Mouse (Mus musculus): ENCODE results near the gene Akt1. TPM values are rescaled to one million over a fixed set of nuclear protein-coding genes. Genes with fewer than 3 reads are reported as not detected.

Gene Akt1
- polyA plus RNA-seq, 1 experiment from 2014 or later = 76.6 TPM

DNA sequence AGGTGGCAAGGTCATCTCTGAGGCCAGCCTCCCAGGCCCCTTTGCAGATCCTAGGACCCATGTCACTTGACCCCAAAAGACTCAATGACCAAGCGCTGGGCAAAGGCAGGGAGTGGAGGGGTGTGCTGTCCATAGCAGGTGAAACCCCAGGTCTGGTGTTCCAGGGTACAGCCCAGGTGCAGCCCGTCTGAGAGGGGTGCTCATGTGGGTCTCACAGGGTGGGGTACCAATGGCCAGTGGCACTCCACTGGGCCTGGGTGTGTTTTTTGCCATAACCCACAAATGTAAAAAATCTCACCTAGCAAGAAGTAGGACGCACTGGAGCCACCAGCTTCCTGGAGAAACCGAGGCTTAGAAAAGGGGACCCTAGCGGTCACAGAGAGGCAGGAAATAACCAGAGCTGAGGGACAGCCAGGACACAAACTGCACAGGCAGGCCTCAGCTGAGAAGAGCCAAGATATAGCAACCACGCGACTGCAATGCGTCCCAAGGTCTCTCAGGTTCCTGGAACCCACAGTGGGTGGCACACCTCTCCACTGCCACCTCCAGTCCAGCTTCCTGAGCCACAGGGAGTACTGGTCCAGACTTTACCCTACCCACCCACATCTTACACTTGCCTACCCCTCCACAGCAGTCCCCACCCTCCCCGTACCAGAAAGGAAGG is 8.7 kb downstream of the Akt1 start:
- Histone ChIP-seq H3K4me2 (no peak overlapping the region), H3K4me3 (no peak overlapping the region), H3K9me3 (replicated peaks) (no peaks in the 10 kb centered on the region), H3K27me3 (replicated peaks) (no peaks in the 10 kb centered on the region), H3K4me1 (peaks cover 57% of the 10 kb centered on the region), H3K36me3 (peaks cover 100% of the 10 kb centered on the region), H3K27ac (0 out of 2 replicates have a peak overlapping the region, but pooled peaks have one; percentile 30), H3K9ac (no peak overlapping the region)
- 85% methylated on average over 9 of the region's 9 CpGs for WGBS (ENCODE audit: insufficient replicate concordance)
- no peak for ATAC-seq

DNA sequence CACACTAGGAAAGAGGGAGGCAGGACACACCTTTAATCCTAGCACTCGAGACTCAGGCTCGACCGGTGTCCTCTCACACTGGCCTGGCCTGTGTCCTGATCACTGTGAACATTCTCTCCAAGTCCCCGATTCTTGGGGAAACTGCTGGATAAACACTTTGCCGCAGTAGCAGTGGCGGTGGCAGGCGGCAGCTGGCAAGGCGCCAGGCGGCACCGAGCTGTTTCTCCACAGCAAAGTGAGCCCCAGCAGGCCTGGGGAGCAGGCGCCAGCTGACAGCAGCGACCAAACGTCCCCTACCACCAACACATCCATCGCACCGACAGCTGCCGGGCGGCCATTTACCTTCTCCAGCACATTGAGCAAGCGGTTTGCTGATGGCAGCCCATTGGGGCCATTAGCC is 9.2 kb downstream of the Akt1 start:
- no peak overlapping the region for H3K27ac ChIP-seq
- peaks cover 100% of the 10 kb centered on the region for H3K36me3 ChIP-seq
- H3K27me3 ChIP-seq (replicated peaks) = no peaks in the 10 kb centered on the region
- no peak overlapping the region for H3K4me2 ChIP-seq
- H3K4me1 ChIP-seq = peaks cover 57% of the 10 kb centered on the region
- 76% methylated on average over 18 of the region's 18 CpGs for WGBS (ENCODE audit: insufficient replicate concordance)
- ATAC-seq = no peak
- H3K4me3 ChIP-seq = no peak overlapping the region
- no peak overlapping the region for H3K9ac ChIP-seq
- no peaks in the 10 kb centered on the region for H3K9me3 ChIP-seq (replicated peaks)

DNA sequence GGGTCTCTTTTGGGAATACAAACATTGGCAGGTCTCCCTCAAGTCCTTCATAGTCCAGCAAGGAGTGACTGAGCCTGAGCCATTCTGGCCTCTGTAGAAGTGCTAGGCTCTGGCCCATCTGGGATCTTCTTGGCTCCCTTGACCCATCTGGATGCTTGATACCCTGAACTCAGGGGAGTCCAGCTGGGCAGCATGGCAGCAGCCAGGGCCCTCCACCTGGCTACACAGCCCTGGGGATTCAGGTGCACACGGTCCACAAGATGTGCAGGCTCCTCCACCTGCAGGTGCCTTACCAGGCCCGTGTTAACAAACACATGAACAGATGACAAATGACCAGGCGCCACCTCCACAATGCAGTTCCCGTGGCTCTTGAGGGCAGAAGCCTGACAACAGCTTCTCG is 10.0 kb downstream of the Akt1 start:
- no peaks in the 10 kb centered on the region for H3K9me3 ChIP-seq (replicated peaks)
- no peak overlapping the region for H3K27ac ChIP-seq
- peaks cover 100% of the 10 kb centered on the region for H3K36me3 ChIP-seq
- no peak overlapping the region for H3K9ac ChIP-seq
- no peak overlapping the region for H3K4me3 ChIP-seq
- H3K4me2 ChIP-seq = no peak overlapping the region
- no peaks in the 10 kb centered on the region for H3K27me3 ChIP-seq (replicated peaks)
- no peak for ATAC-seq
- H3K4me1 ChIP-seq = peaks cover 55% of the 10 kb centered on the region
- WGBS (ENCODE audit: insufficient replicate concordance) = 76% methylated on average over 5 of the region's 5 CpGs

DNA sequence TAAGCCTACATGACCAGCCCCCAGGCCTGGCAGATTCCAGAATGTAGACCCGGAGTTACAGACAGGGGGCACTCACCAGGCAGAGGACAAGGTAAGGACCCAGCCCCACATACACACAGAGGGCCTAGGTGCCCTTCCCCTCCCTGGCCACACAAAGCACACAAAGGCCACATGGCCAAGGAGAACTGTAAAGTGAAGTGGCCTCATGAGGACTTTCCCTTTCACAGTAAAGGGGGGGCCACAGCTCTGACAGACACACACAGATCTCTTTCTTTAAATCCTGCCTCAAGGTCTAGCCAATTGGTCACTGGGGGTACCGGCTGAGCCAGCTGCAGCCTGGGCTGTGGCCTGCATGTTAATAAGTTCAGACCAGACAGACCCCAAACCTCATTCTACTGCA is 10.6 kb downstream of the Akt1 start:
- Histone ChIP-seq H3K4me1 (peaks cover 51% of the 10 kb centered on the region), H3K9ac (no peak overlapping the region), H3K9me3 (replicated peaks) (no peaks in the 10 kb centered on the region), H3K27ac (no peak overlapping the region), H3K4me2 (no peak overlapping the region), H3K4me3 (no peak overlapping the region), H3K27me3 (replicated peaks) (no peaks in the 10 kb centered on the region), H3K36me3 (peaks cover 100% of the 10 kb centered on the region)
- WGBS (ENCODE audit: insufficient replicate concordance) = 79% methylated on average over 2 of the region's 2 CpGs
- ATAC-seq = no peak

DNA sequence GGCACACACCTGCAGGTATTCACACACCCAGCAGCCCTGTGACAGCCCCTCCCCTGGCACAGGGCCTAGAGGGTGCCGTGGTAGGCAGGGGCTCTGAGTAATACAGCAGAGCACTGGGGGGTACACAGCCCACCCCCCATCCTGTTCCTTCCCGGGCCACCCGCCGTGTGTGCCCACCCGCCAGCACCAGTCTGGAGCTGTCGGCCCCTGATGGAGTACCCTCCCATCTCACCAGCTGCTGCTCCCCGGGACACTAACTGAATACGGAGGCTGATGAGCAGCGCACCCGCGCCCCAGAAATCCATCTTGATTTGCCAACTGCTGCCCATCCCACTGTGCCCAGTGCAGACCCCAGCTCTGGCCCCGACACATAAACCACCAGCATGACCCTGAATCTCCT is 11.0 kb downstream of the Akt1 start:
- H3K27ac ChIP-seq = no peak overlapping the region
- H3K9me3 ChIP-seq (replicated peaks) = no peaks in the 10 kb centered on the region
- ATAC-seq = no peak
- no peak overlapping the region for H3K4me3 ChIP-seq
- H3K4me1 ChIP-seq = peaks cover 51% of the 10 kb centered on the region
- H3K27me3 ChIP-seq (replicated peaks) = no peaks in the 10 kb centered on the region
- H3K9ac ChIP-seq = no peak overlapping the region
- H3K36me3 ChIP-seq = peaks cover 100% of the 10 kb centered on the region
- 95% methylated on average over 11 of the region's 12 CpGs for WGBS (ENCODE audit: insufficient replicate concordance)
- no peak overlapping the region for H3K4me2 ChIP-seq

DNA sequence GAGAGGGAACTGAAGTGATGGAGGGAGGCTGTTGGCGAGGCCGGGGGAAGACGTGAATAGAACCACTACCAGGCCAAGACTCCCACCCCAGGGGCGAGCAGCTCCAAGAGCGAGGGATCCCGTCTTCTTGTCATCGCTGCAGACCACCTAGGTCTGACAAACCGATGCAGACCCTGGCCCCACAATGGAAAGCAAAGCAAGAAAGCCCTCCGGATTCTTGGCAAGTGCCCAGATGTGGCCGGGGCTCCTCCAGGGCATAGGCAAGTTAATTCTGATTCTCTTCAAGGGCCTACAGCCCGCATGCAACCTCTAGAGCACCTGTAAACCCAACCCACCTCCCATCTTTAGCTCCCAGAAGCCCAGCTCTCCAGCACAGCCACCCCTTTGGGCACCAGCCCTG is 11.4 kb downstream of the Akt1 start:
- WGBS (ENCODE audit: insufficient replicate concordance) = 86% methylated on average over 11 of the region's 11 CpGs
- H3K36me3 ChIP-seq = peaks cover 100% of the 10 kb centered on the region
- H3K9me3 ChIP-seq (replicated peaks) = no peaks in the 10 kb centered on the region
- H3K9ac ChIP-seq = no peak overlapping the region
- no peak for ATAC-seq
- peaks cover 49% of the 10 kb centered on the region for H3K4me1 ChIP-seq
- H3K27ac ChIP-seq = no peak overlapping the region
- no peak overlapping the region for H3K4me3 ChIP-seq
- no peak overlapping the region for H3K4me2 ChIP-seq
- no peaks in the 10 kb centered on the region for H3K27me3 ChIP-seq (replicated peaks)

DNA sequence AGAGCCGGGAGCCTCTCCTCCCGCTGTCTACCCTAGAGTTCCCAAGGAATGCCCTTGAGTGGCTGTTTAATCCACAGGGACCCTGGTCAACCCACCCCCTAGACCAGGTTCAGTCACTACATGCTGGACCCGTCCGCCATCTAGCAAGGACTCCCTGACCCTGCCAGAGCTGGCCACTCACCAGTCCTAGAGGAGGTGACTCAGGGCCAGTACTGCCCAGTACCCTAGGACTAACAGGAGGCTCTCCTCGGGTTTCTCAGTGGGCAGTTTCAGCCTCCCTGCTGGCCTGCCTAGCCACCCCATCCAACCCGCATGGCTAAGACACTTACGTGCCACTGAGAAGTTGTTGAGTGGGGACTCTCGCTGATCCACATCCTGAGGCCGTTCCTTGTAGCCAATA is 12.8 kb downstream of the Akt1 start:
- Histone ChIP-seq H3K4me3 (no peak overlapping the region), H3K27ac (no peak overlapping the region), H3K27me3 (replicated peaks) (no peaks in the 10 kb centered on the region), H3K4me2 (no peak overlapping the region), H3K9me3 (replicated peaks) (no peaks in the 10 kb centered on the region), H3K9ac (no peak overlapping the region), H3K36me3 (peaks cover 100% of the 10 kb centered on the region), H3K4me1 (peaks cover 41% of the 10 kb centered on the region)
- no peak for ATAC-seq
- WGBS (ENCODE audit: insufficient replicate concordance) = 81% methylated on average over 9 of the region's 9 CpGs

DNA sequence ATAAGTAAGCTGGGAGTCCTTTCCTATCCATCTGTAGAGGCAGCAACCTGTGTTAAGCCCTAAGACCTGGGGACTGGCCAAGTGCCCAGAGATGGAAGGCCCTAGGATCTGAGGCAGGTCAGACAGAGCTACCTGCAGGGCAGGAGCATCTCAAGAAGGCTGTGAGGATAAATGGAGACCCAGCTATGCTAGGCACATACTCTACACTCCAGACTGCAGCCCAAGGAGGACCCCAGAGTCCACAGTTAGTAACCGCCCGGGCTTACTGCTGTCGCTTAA is 13.4 kb downstream of the Akt1 start:
- no peak overlapping the region for H3K9ac ChIP-seq
- ATAC-seq = no peak
- peaks cover 100% of the 10 kb centered on the region for H3K36me3 ChIP-seq
- H3K9me3 ChIP-seq (replicated peaks) = no peaks in the 10 kb centered on the region
- whole genome bisulfite sequencing (ENCODE audit: insufficient replicate concordance) = 83% methylated on average over 3 of the region's 3 CpGs
- no peaks in the 10 kb centered on the region for H3K27me3 ChIP-seq (replicated peaks)
- peaks cover 36% of the 10 kb centered on the region for H3K4me1 ChIP-seq
- H3K27ac ChIP-seq = no peak overlapping the region
- no peak overlapping the region for H3K4me3 ChIP-seq
- H3K4me2 ChIP-seq = no peak overlapping the region

DNA sequence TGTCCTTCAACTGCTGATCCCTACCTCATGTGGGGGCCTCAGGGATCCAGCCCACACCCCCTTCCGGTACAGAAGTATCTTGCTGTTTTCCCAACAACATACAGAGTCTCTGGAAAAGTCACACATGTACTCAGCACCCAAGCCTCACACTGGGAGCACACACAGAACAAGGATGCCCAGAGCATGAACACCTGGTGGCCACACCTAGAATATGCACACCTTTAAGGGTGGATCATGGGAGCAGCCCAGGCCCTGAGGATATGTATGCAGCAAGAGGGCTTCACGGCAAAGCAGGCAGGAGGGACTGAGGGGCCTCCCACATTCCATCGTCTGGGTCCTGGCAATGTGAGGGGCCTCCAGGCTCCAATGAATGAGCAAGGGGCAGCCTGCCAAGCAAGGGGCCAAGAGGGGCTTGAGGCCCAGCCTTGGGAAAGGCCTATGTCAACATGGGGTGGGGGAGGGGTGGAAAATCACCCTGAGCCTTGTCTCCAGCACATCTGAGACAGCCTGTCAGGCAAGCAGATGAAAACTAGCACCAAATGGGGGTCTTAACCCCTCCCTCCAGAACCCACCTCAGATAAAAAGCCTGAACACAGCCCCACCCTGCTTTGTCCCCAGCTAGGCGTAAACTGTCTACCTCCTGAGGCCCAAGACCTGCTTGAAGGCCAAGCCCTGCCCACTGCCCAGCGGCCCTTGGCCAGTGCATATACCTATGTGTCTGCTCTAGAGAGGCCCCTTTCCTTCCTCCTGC is 13.9 kb downstream of the Akt1 start:
- 62% methylated on average over 5 of the region's 5 CpGs for WGBS (ENCODE audit: insufficient replicate concordance)
- no peak overlapping the region for H3K9ac ChIP-seq

DNA sequence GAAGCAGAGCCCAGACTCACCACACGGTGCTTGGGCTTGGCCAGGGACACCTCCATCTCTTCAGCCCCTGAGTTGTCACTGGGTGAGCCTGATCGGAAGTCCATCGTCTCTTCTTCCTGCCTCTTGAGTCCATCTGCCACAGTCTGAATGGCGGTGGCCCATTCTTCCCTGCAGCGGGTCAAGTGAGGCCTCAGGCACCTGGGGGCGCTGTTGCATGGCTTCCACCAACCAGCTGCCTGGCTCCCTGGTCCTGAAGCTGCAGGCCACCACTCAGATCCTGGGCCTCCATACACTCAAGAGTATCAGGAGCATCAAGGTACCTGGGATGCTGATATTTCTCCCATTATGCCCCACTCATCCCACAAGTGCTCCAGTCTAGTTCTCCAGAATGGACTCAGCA is 15.6 kb downstream of the Akt1 start:
- H3K9me3 ChIP-seq (replicated peaks) = no peaks in the 10 kb centered on the region
- peaks cover 100% of the 10 kb centered on the region for H3K36me3 ChIP-seq
- no peak overlapping the region for H3K9ac ChIP-seq
- H3K27me3 ChIP-seq (replicated peaks) = no peaks in the 10 kb centered on the region
- no peak overlapping the region for H3K4me2 ChIP-seq
- no peak overlapping the region for H3K27ac ChIP-seq
- ATAC-seq = no peak
- H3K4me3 ChIP-seq = no peak overlapping the region
- 77% methylated on average over 6 of the region's 6 CpGs for WGBS (ENCODE audit: insufficient replicate concordance)
- H3K4me1 ChIP-seq = peaks cover 32% of the 10 kb centered on the region

More for the DNA sequence above, 13.9 kb downstream of the Akt1 start:
- Histone ChIP-seq H3K4me3 (no peak overlapping the region), H3K9me3 (replicated peaks) (no peaks in the 10 kb centered on the region), H3K27ac (no peak overlapping the region; the same call in 1 of the 2 replicates), H3K36me3 (peaks cover 100% of the 10 kb centered on the region), H3K4me2 (no peak overlapping the region), H3K27me3 (replicated peaks) (no peaks in the 10 kb centered on the region), H3K4me1 (peaks cover 31% of the 10 kb centered on the region)
- no peak for ATAC-seq

DNA sequence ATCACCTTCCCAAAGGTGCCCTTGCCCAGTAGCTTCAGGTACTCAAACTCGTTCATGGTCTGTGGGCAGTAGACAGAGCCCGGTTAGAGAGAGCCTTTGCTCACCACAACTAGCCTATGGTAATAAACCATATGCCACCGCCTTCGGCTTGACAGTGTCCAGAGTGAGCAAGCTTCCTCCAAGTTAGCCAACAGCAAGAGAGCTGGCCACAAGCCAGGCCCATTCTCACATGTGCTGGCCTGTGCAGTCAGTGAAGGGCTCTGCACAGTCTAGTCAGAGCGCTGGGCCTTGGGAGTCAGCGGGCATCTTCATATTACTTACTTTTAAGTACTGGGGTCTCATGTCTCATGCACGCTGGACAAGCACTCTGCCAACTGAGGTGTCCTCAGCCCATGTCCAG is 16.1 kb downstream of the Akt1 start:
- Histone ChIP-seq H3K4me2 (no peak overlapping the region), H3K36me3 (peaks cover 100% of the 10 kb centered on the region), H3K27me3 (replicated peaks) (no peaks in the 10 kb centered on the region), H3K4me1 (peaks cover 27% of the 10 kb centered on the region), H3K27ac (no peak overlapping the region), H3K9me3 (replicated peaks) (no peaks in the 10 kb centered on the region), H3K9ac (no peak overlapping the region), H3K4me3 (no peak overlapping the region)
- no peak for ATAC-seq
- WGBS (ENCODE audit: insufficient replicate concordance) = 89% methylated on average over 7 of the region's 7 CpGs

DNA sequence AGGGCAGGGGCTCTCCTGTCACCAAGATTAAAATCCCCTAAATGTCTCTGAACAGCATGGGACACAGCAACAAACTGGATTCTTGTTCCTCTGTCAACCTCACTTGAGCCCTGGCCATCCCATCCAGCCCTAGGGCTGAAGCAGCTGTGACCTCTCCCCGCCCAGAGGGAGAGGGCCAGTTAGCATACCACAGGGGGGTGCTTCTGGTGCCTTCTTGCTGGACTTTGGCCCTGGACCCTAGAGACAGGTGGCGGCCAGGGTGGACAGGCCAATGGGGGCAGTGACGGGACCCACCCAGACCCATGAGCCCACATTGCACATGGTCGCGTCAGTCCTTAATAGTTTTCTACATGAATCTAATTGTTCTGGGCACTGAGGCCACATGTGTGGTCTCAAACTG is 20.6 kb downstream of the Akt1 start:
- Histone ChIP-seq H3K4me3 (no peak overlapping the region), H3K27me3 (replicated peaks) (no peaks in the 10 kb centered on the region), H3K27ac (no peak overlapping the region), H3K9me3 (replicated peaks) (no peaks in the 10 kb centered on the region), H3K36me3 (peaks cover 100% of the 10 kb centered on the region), H3K9ac (no peak overlapping the region), H3K4me2 (no peak overlapping the region), H3K4me1 (peaks cover 6% of the 10 kb centered on the region)
- WGBS (ENCODE audit: insufficient replicate concordance) = 86% methylated on average over 5 of the region's 5 CpGs
- ATAC-seq = no peak
